Mouse (Mus musculus) liver, embryonic 14.5 days (tissue): ENCODE measurements around the gene Ugt1a6a.

Source experiments
- CTCF ChIP-seq: IDR thresholded peaks from 2 replicates; pipeline ENCODE4 v1.5.1; 2016; ENCODE audit warnings: antibody characterized with exemption, low read depth, control low read depth
- EP300 ChIP-seq: IDR thresholded peaks from 2 replicates; pipeline ENCODE4 v1.6.1; 2016; ENCODE audit warnings: antibody characterized with exemption, low read depth

DNA sequence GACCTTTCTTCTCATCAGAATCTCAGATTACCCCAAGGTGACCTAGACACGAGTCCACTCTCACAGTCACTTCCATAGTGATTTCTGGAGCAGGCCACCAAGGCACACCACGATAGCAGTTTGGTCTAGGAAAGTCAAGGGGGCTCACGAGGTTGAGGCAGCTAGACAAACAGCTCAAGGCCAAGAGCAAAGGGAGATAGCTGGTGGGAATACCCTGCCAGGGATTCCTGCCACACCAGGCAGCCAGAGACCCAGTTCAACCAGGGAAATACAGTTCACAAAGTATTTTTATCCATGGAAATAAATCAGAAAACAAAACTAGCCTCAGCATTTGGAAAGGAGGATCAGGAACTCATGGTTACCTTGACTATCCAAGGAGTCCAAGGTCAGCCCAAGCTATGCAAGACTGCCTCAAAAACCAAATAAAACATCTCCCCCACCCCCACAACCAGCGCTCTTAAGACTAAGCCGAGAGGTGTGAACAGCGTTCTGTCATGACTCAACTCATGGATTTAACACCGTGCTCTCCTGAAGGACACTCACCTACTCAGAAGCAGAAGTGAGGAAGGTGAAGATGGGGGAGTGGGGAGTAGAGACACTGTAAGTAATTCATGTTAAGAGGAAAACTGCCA, 129.7 kb downstream of the Ugt1a6a start:
- TF ChIP-seq CTCF = no peak
- TF ChIP-seq EP300 = no peak
